Mouse (Mus musculus) myocyte (in vitro differentiated cells): ENCODE data around the gene Samd4.

Source experiments
- CEBPB ChIP-seq: IDR thresholded peaks from 2 replicates; pipeline ENCODE4 v1.6.1; 2011; ENCODE audit warnings: mild to moderate bottlenecking, moderate library complexity; ENCODE audit not compliant: poor library complexity, insufficient read depth, severe bottlenecking
- MAX ChIP-seq: IDR thresholded peaks from one replicate; pipeline ENCODE4 v1.6.1; 2011; ENCODE audit warnings: low read depth, mild to moderate bottlenecking, control low read depth
- MYOG ChIP-seq, 3 experiments: IDR thresholded peaks; one replicate each; pipeline ENCODE4 v1.6.1; 2011; ENCODE audit warnings: control low read depth in 2 of 3, low read depth in 2 of 3, mild to moderate bottlenecking in 2 of 3; ENCODE audit not compliant: insufficient read length in 2 of 3, control insufficient read depth in 1 of 3, insufficient read depth in 1 of 3
- POLR2A ChIP-seq: IDR thresholded peaks from one replicate; pipeline ENCODE4 v1.6.1; 2011; ENCODE audit warnings: low read depth, mild to moderate bottlenecking, control low read depth, moderate library complexity; ENCODE audit not compliant: insufficient read length
- POLR2AphosphoS2 ChIP-seq: IDR thresholded peaks from one replicate; pipeline ENCODE4 v1.6.1; 2011; ENCODE audit warnings: low read depth, control low read depth; ENCODE audit not compliant: insufficient read length
- REST ChIP-seq: IDR thresholded peaks from one replicate; pipeline ENCODE4 v1.6.1; 2011; ENCODE audit warnings: mild to moderate bottlenecking, control low read depth, moderate library complexity; ENCODE audit not compliant: insufficient read depth, insufficient read length
- TCF12 ChIP-seq: IDR thresholded peaks from one replicate; pipeline ENCODE4 v1.6.1; 2011; ENCODE audit warnings: mild to moderate bottlenecking, control low read depth; ENCODE audit not compliant: poor library complexity, insufficient read depth, severe bottlenecking
- TCF3 ChIP-seq: IDR thresholded peaks from one replicate; pipeline ENCODE4 v1.6.1; 2011; ENCODE audit warnings: low read depth, control low read depth; ENCODE audit not compliant: insufficient read length
- USF1 ChIP-seq: IDR thresholded peaks from one replicate; pipeline ENCODE4 v1.6.1; 2011; ENCODE audit warnings: low read depth, mild to moderate bottlenecking, control low read depth, moderate library complexity

DNA sequence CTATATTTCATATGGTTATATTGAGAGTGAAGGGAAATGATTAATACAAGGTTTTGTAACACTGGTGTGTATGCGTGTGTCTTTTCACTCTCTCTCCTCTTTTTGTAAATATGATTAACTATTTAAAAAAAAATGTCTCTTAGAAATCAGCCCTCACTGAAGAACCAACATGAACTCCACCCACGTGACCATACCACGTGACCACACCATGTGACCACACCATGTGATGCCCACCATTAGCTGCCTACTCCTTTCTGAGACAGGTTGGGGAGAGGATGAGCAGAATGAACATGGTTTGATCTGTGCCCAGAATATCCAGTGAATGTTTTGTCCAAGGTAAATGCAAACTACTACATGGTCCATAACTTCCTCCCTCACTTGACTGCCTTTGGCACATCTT, 223.1 kb downstream of the Samd4 start:
- TF ChIP-seq POLR2AphosphoS2 (no peak), TCF12 (no peak), USF1 (no peak), POLR2A (no peak), MYOG (IDR thresholded peaks at IDR 0.05; ENCODE audit: control insufficient read depth in 1 of 3, insufficient read depth in 1 of 3, insufficient read length in 2 of 3, low read depth in 2 of 3) (no peak), CEBPB (no peak), TCF3 (no peak), MAX (no peak), REST (no peak)
